Mouse (Mus musculus) lung, adult 2 months (tissue): Measurements from ENCODE around the gene Cyld.

Experiments
- CTCF ChIP-seq: fragments of 200-500 bp; IDR thresholded peaks from 2 replicates; pipeline ENCODE4 v1.5.1; 2011; ENCODE audit warnings: mild to moderate bottlenecking, low read length, control low read depth; ENCODE audit not compliant: insufficient read depth
- POLR2A ChIP-seq: fragments of 200-500 bp; IDR thresholded peaks from 2 replicates; pipeline ENCODE4 v1.6.1; 2011; ENCODE audit warnings: low read depth, mild to moderate bottlenecking, control low read depth, low read length, borderline replicate concordance; ENCODE audit errors: extremely low read depth

- TF ChIP-seq CTCF (no peak), POLR2A (no peak)
These were observed 23.0 kb upstream of the Cyld start for GRCm38 (mm10) chr8:88673859-88674258.
